Mouse (Mus musculus) forebrain, embryonic 12.5 days (tissue): ENCODE results near the gene Lrg1. TPM values are rescaled to one million over a fixed set of nuclear protein-coding genes. Genes with fewer than 3 reads are reported as not detected.

Experiments
- ATAC-seq: fragments of 200-750 bp; cut with Nextera tagmentation; 2 replicates; pipeline ENCODE4 v1.8.0; 2017; ENCODE audit warnings: moderate TSS enrichment; ENCODE audit not compliant: low FRiP score
- H3K27ac ChIP-seq: fragments of 300-500 bp; sonication (generic); 2 replicates; pipeline ENCODE4 v1.5.1; 2016; ENCODE audit warnings: mild to moderate bottlenecking
- H3K27me3 ChIP-seq: fragments of 300-500 bp; sonication (generic); 2 replicates; pipeline ENCODE4 v1.6.1; 2016; ENCODE audit warnings: mild to moderate bottlenecking
- H3K36me3 ChIP-seq: fragments of 300-500 bp; sonication (generic); replicated peaks from 2 replicates; pipeline ENCODE4 v1.6.1; 2016; ENCODE audit warnings: mild to moderate bottlenecking
- H3K4me1 ChIP-seq: fragments of 300-500 bp; sonication (generic); 2 replicates; pipeline ENCODE4 v1.6.1; 2016
- H3K4me2 ChIP-seq: fragments of 300-500 bp; sonication (generic); 2 replicates; pipeline ENCODE4 v1.6.1; 2016; ENCODE audit warnings: mild to moderate bottlenecking, moderate library complexity
- H3K4me3 ChIP-seq: fragments of 300-500 bp; sonication (generic); replicated peaks from 2 replicates; pipeline ENCODE4 v1.5.1; 2016; ENCODE audit warnings: mild to moderate bottlenecking
- H3K9ac ChIP-seq: fragments of 300-500 bp; sonication (generic); 2 replicates; pipeline ENCODE4 v1.6.1; 2016; ENCODE audit warnings: mild to moderate bottlenecking
- H3K9me3 ChIP-seq: fragments of 300-500 bp; sonication (generic); 2 replicates; pipeline ENCODE4 v1.6.1; 2016
- WGBS: fragments of 180-500 bp; shearing (Covaris S2); methylation state at CpG from one replicate; pipeline ENCODE4 v1.1.7; 2016; 5-methylcytosine and 5-hydroxymethylcytosine counted together
- polyA plus RNA-seq: library from polyadenylated mRNA; unstranded; fragments of >200 nt; fragmentation: Nextera tagmentation; extraction: Ambion mirVana; gene quantifications from 2 replicates; pipeline ENCODE4 v1.2.1, GENCODE M21; 2016

Gene Lrg1
- polyA plus RNA-seq, 1 experiment from 2014 or later = 0.27 TPM

DNA sequence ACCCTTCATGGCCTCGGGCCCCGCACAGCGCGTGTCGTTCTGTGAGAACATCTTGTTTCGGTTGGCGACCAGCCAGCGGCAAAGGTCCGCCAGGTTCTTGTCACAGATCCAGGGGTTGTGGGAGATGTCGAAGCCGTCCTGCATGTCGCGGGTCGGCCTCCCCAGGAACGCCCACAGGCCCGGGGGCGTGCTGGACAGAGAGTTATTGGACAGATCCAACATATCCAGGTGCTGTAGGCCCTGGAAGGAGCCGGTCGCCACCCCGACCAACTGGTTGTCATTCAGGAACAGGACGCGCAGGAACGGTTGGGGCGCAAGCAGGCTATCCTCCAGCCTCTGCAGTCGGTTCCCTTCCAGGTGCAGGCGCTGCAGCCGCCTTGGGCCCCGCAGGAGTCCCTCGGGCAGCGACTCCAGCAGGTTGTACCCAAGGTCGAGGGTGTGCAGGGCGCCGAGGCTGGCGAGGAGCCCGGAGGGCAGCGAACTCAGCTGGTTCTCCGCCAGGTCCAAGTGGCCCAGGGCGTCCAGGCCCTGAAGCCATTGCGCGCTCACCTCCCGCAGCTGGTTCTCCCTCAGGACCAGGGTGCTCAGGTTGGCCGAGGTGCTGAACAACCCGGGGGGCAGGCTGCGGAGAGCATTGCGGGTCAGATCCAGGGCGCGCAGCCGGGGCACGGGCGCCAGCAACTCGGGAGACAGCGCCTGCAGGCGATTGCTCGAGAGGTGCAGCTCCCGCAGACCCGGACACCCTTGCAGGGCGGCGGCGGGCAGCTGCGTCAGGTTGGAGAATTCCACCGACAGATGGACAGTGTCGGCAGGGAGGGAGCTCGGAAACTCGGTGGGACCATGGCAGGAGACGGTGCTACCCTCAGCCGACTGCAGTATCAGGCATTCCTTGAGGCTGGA, 1.6 kb downstream of the Lrg1 start:
- Histone ChIP-seq H3K36me3 (no peaks in the 10 kb centered on the region), H3K9ac (no peak overlapping the region), H3K27ac (no peak overlapping the region), H3K27me3 (peaks cover 95% of the 10 kb centered on the region), H3K9me3 (peaks cover 9% of the 10 kb centered on the region), H3K4me1 (peaks cover 21% of the 10 kb centered on the region), H3K4me3 (no peak overlapping the region; the same call in 1 of the 2 replicates), H3K4me2 (0 out of 2 replicates have a peak overlapping the region, but pooled peaks have one; percentile 13)
- WGBS = 9% methylated on average over 66 of the region's 66 CpGs
- no peak for ATAC-seq

DNA sequence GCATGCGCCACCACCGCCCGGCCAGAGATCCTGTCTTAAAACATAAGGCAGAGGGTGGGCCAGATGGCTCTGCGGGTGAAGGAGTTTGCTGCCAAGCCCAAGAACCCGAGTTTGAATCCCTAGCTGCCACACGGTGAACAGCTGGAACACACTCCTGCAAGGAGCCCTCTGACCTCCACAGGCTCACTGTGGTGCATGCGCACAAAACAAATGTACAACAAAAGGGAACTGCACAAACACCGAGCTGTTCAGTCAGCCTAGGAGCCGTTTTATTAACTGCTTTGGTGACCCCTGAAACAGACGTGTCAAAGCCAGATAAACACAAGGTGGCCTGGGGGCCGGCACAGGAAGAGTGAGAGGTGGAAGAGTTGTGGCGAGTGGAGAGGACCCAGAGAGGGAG, 2.4 kb downstream of the Lrg1 start:
- Histone ChIP-seq H3K36me3 (no peaks in the 10 kb centered on the region), H3K27me3 (peaks cover 90% of the 10 kb centered on the region), H3K9ac (no peak overlapping the region), H3K4me1 (peaks cover 17% of the 10 kb centered on the region), H3K9me3 (peaks cover 9% of the 10 kb centered on the region), H3K27ac (no peak overlapping the region), H3K4me2 (no peak overlapping the region), H3K4me3 (no peak overlapping the region)
- 53% methylated on average over 12 of the region's 12 CpGs for WGBS
- no peak for ATAC-seq

DNA sequence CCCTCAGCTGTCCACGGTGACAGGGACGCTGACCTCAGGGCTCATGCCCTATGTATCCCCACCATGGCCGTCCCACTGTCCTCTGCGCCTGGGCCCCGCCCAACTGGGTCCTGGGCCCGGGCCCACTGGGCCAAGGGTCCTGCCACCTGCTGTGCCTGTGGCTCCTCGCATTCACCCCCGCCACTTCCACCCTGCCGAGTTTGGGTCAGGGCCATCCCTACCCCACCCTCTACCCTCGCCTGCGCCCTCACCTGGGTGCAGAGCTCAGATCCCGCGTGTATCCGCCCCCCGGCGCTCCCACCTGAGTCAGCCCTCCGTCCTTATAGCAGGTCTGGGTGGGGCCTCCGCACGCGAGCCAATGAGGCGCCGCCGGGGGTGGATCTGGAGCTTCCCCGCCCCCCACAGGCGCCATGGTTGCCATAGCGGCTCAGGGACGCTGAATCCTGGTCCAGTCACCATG, 4.5 kb downstream of the Lrg1 start, which contains the start of gene Plin5:
Gene Plin5 (minus strand): TSS at position 346 of the 460 bp plus-strand sequence.
- peaks cover 69% of the 10 kb centered on the region for H3K27me3 ChIP-seq

DNA sequence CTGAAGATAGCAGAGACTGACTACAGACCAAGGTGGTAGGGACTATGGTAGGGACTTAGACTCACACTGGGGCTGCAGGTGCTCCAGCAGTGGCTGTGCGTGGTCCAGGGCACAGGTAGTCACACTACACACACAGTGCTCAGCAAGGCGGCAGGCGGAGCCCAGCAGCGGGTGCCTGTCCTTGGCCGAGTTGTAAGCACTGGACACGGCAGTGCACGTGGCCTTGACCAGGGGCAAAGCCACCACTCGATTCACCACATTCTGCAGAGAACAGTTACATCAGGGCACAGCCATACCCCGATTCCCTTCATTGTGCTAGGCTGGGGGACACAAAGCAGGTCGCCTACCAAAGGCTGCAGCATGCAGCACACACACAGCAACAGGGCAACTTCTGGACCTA, 5.6 kb downstream of the Lrg1 start:
- Histone ChIP-seq H3K27me3 (peaks cover 58% of the 10 kb centered on the region), H3K4me2 (no peak overlapping the region), H3K4me3 (no peak overlapping the region), H3K9ac (no peak overlapping the region), H3K27ac (no peak overlapping the region), H3K36me3 (no peaks in the 10 kb centered on the region), H3K4me1 (peaks cover 15% of the 10 kb centered on the region), H3K9me3 (no peaks in the 10 kb centered on the region)
- no peak for ATAC-seq
- WGBS = 82% methylated on average over 10 of the region's 10 CpGs

More for the DNA sequence above, 4.5 kb downstream of the Lrg1 start, which contains the start of gene Plin5:
- 2% methylated on average over 27 of the region's 27 CpGs for WGBS
- no peak within 1 kb of the TSS for H3K27ac ChIP-seq
- H3K4me1 ChIP-seq = peaks cover 15% of the 10 kb centered on the region
- peak within 1 kb of the TSS; percentile 52 for H3K4me2 ChIP-seq
- H3K36me3 ChIP-seq = no peaks in the 10 kb centered on the region
- peak within 1 kb of the TSS; percentile 27 for H3K4me3 ChIP-seq
- H3K9ac ChIP-seq = no peak within 1 kb of the TSS
- H3K9me3 ChIP-seq = peaks cover 2% of the 10 kb centered on the region; the same call in 1 of the 2 replicates
- ATAC-seq = peak; percentile 42; the same call in 1 of the 2 replicates

DNA sequence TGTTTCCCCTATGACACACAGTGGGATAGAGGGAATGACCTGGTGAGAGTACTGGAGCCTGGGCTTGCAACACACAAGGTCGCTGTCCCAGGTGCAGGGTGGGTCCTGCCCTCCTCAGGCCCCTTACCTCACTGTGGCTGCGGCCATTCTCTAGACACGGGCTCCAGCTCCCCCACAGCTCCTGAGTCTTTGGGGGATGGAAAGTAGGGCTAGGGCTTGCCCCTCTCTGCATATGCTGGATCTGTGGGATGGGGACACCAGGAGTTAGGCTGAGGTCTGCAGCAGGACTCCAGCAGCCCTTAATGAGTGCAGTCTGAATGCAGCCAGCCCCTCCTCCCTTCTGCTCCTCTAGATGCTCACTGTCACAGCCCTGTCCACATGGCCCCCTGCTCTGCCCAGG, 9.1 kb downstream of the Lrg1 start:
- H3K4me2 ChIP-seq = no peak overlapping the region
- 65% methylated on average over 3 of the region's 3 CpGs for WGBS
- no peak overlapping the region for H3K27ac ChIP-seq
- no peak overlapping the region for H3K9ac ChIP-seq
- H3K27me3 ChIP-seq = peaks cover 26% of the 10 kb centered on the region
- no peak for ATAC-seq
- no peaks in the 10 kb centered on the region for H3K9me3 ChIP-seq
- H3K4me3 ChIP-seq = no peak overlapping the region
- 0 out of 2 replicates have a peak, but pooled peaks cover 5% of the 10 kb centered on the region for H3K36me3 ChIP-seq
- H3K4me1 ChIP-seq = peaks cover 8% of the 10 kb centered on the region

DNA sequence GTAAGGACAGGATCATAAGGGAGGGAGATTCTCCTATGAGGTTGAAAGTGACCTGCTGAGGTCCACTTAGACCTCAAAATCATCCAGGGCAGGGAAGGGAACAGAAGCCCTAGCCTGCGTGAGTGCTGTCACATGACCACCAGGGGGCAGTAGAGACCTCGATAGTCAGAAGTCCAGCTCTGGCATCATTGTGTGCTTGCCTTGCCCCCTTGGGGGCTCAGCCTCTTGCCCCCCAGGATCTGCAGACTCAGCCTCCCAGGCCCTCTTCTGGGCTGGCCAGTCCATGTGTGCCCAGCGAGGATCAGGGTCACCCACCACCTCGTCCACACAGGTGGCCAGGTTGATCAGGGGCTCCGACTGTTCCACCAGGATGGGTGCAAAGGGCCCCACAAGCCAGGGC, 9.9 kb downstream of the Lrg1 start:
- Histone ChIP-seq H3K36me3 (0 out of 2 replicates have a peak, but pooled peaks cover 5% of the 10 kb centered on the region), H3K4me2 (no peak overlapping the region), H3K4me3 (no peak overlapping the region), H3K9ac (no peak overlapping the region), H3K9me3 (no peaks in the 10 kb centered on the region), H3K4me1 (0 out of 2 replicates have a peak, but pooled peaks cover 3% of the 10 kb centered on the region), H3K27ac (no peak overlapping the region), H3K27me3 (peaks cover 18% of the 10 kb centered on the region)
- peak; percentile 42; the same call in 1 of the 2 replicates for ATAC-seq
- 45% methylated on average over 5 of the region's 5 CpGs for WGBS

DNA sequence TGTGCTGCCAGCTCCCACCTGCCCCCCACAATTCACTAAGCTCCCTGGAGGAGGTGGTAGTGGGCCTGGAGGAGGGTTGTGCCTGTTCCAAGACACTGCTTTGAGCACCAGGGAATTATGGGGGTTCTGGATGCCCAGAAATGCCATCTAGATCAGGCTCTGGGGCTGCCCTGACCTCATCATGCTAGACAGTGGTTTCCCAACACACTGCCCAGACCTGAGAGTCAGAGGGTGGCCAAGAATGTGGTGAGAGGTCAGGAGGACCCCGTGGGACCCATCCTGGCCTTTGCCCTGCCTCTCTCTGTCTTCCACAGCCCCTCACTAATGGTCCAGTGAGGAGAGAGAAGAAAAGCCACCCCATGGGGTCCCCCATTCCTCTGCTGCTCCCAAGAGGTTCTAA, 10.8 kb downstream of the Lrg1 start:
- 68% methylated on average over 1 of the region's 1 CpGs for WGBS
- H3K27me3 ChIP-seq = peaks cover 10% of the 10 kb centered on the region; the same call in 1 of the 2 replicates
- H3K4me3 ChIP-seq = no peak overlapping the region
- no peak overlapping the region for H3K4me2 ChIP-seq
- no peaks in the 10 kb centered on the region for H3K9me3 ChIP-seq
- no peak overlapping the region for H3K9ac ChIP-seq
- H3K27ac ChIP-seq = no peak overlapping the region
- no peak for ATAC-seq
- 0 out of 2 replicates have a peak, but pooled peaks cover 3% of the 10 kb centered on the region for H3K4me1 ChIP-seq
- 0 out of 2 replicates have a peak, but pooled peaks cover 5% of the 10 kb centered on the region for H3K36me3 ChIP-seq

DNA sequence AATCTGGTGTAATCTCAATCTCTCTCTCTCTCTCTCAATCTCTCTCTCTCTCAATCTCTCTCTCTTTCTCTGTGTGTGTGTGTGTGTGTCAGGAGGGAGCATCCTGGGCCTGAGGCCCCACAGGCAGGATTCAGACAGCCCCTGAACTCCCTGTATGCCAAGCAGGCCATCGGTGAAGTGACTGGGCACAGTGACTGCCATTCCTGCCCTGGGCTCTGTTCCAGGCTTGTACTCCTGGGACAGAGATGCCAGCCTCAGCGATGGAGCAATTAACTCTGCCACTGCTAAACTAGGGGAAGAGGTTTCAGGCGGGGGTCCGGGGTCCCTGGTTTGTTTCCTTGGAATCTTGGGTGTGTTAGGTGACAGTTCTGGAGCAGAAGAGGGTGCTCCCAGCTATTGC, 11.2 kb downstream of the Lrg1 start:
- no peak for ATAC-seq
- Histone ChIP-seq H3K4me1 (0 out of 2 replicates have a peak, but pooled peaks cover 3% of the 10 kb centered on the region), H3K9me3 (no peaks in the 10 kb centered on the region), H3K27me3 (peaks cover 6% of the 10 kb centered on the region; the same call in 1 of the 2 replicates), H3K4me3 (no peak overlapping the region), H3K4me2 (no peak overlapping the region), H3K9ac (no peak overlapping the region), H3K36me3 (0 out of 2 replicates have a peak, but pooled peaks cover 5% of the 10 kb centered on the region), H3K27ac (no peak overlapping the region)
- 75% methylated on average over 4 of the region's 4 CpGs for WGBS

DNA sequence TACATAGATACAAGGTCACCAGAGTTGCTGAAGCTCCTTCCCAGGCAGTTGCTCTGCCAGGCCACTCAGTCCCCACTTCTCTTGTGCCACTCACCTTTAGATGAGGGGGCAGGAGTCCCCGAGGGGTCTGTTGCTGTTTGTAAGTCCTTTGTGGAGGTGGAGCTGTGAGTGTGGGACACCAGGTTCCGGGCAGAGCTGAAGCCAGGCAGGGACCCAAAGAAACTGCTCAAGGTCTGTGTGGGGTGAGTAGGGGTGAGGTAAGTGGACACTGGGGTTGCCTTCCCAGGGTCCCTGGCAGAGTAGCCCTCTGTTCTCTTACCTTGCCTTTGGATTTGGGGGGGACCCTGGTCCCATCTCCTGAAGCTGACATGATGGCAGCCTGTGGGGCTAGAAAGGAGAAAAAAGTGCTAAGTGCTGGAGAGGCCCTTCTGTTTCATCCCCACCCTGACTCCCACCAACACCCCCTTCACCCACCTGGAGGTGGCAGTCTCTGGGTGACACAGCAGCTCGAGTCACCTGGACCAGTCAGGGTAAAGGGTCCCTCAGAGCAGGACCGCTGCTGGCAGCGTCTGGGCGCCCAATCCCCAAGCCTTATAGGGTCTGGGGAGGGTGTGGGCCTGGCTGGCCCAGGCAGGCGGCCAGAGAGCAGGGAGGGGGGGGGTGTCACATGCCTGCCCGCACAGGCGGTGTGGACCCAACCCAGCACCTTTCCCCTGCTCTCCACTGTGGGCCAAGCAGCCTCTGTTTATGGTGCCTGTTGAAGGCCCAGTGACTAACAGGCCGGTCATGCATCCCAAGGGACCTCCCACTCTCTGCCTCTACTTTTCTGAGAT, 12.4 kb downstream of the Lrg1 start, which contains the start of gene Plin4:
Gene Plin4 (minus strand): TSS at position 585 of the 833 bp plus-strand sequence.
- Histone ChIP-seq H3K9ac (no peak within 1 kb of the TSS), H3K4me3 (no peak within 1 kb of the TSS), H3K4me1 (0 out of 2 replicates have a peak, but pooled peaks cover 3% of the 10 kb centered on the region), H3K9me3 (no peaks in the 10 kb centered on the region), H3K4me2 (no peak within 1 kb of the TSS), H3K36me3 (0 out of 2 replicates have a peak, but pooled peaks cover 5% of the 10 kb centered on the region), H3K27ac (no peak within 1 kb of the TSS), H3K27me3 (no peaks in the 10 kb centered on the region)
- ATAC-seq = no peak
- WGBS = 67% methylated on average over 10 of the region's 10 CpGs

DNA sequence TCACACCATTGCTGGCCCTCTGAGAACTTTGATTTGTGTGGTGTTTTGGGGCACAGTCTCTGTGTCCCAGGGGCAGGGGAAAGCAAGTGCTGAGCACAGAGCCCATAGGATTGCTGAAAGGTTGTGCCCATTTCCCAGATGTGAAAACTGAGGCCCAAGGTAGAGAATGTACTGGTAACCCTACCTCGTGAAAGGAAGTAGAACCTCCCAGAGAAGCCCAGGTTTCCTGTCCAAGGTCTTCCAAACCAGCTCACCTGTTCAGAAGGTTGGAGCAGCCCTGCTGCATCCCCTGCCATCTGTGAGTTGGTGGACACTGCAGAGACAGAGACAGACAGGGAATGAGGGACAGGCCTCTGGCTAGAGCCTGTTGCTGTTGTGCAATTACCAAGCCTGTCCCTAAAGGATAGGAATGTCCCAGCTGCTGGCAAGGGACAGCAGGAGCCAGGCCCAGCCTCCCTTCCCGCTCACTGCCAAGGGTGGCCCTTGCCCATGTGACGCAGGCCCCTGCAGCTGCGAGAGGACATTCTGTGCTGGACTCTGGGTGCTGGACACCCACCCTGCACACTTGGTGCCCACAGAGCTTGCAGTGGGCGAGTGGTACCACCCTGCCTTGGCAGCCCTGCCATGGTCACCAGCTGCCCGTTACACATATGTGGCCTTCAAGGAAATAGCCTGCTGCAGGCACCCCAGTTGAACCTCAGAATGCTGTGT, 13.3 kb downstream of the Lrg1 start:
- peaks cover 13% of the 10 kb centered on the region for H3K36me3 ChIP-seq
- H3K27ac ChIP-seq = no peak overlapping the region
- ATAC-seq = no peak
- no peak overlapping the region for H3K4me3 ChIP-seq
- 0 out of 2 replicates have a peak, but pooled peaks cover 3% of the 10 kb centered on the region for H3K4me1 ChIP-seq
- no peak overlapping the region for H3K9ac ChIP-seq
- WGBS = 77% methylated on average over 6 of the region's 6 CpGs
- H3K9me3 ChIP-seq = no peaks in the 10 kb centered on the region
- H3K4me2 ChIP-seq = no peak overlapping the region
- H3K27me3 ChIP-seq = no peaks in the 10 kb centered on the region

DNA sequence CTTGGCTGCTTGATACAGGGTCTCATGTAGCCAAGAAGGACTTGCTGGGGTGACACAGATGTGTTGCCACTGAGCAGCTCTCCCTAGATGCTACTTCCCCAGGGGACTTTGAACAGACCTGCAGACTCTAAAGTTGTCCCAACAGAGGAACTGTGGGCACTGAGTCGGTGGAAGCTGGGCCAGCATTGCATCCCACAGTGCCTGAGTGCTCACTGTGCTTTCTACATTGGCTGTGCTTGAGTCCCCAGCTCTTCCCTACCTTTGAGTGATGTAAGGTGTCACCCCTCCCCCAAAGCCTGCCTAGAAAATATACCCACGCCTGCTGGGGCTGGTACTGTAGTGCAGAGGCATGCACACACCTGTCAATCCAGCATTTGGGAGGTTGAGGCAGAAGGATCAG, 14.1 kb downstream of the Lrg1 start:
- peaks cover 20% of the 10 kb centered on the region for H3K36me3 ChIP-seq
- 0 out of 2 replicates have a peak, but pooled peaks cover 2% of the 10 kb centered on the region for H3K4me1 ChIP-seq
- no peak overlapping the region for H3K27ac ChIP-seq
- H3K4me2 ChIP-seq = no peak overlapping the region
- no peaks in the 10 kb centered on the region for H3K27me3 ChIP-seq
- no peaks in the 10 kb centered on the region for H3K9me3 ChIP-seq
- H3K4me3 ChIP-seq = no peak overlapping the region
- no peak for ATAC-seq
- H3K9ac ChIP-seq = no peak overlapping the region
- WGBS = 71% methylated on average over 2 of the region's 2 CpGs
